Mouse (Mus musculus) small intestine, adult 2 months (tissue): ENCODE results near the gene Faah. TPM values are rescaled to one million over a fixed set of nuclear protein-coding genes. Genes with fewer than 3 reads are reported as not detected.

Source experiments
- H3K27ac ChIP-seq: fragments of 200-500 bp; 2 replicates; pipeline ENCODE4 v1.5.1; 2012; ENCODE audit warnings: low read depth, low read length, control low read depth, inconsistent platforms; ENCODE audit not compliant: insufficient read depth
- H3K27me3 ChIP-seq: fragments of 200-500 bp; 2 replicates; pipeline ENCODE4 v1.6.1; 2012; ENCODE audit warnings: mild to moderate bottlenecking, moderate library complexity, low read length, inconsistent platforms; ENCODE audit not compliant: control insufficient read depth, insufficient read depth
- H3K36me3 ChIP-seq: fragments of 200-500 bp; 2 replicates; pipeline ENCODE4 v1.6.1; 2012; ENCODE audit warnings: mild to moderate bottlenecking, low read length, control low read depth, inconsistent platforms; ENCODE audit not compliant: control insufficient read depth, insufficient read depth
- H3K4me1 ChIP-seq: fragments of 200-500 bp; 2 replicates; pipeline ENCODE4 v1.6.1; 2012; ENCODE audit warnings: low read length, inconsistent platforms, mixed read lengths; ENCODE audit not compliant: control insufficient read depth, insufficient read depth, insufficient read length
- H3K4me3 ChIP-seq: fragments of 200-500 bp; 2 replicates; pipeline ENCODE4 v1.5.1; 2012; ENCODE audit warnings: low read depth, mild to moderate bottlenecking, control low read depth, inconsistent platforms, low read length, moderate library complexity
- CTCF ChIP-seq: fragments of 200-500 bp; IDR thresholded peaks from 2 replicates; pipeline ENCODE4 v1.5.1; 2012; ENCODE audit warnings: low read depth, mild to moderate bottlenecking, control low read depth, inconsistent platforms, low read length, moderate library complexity, mixed read lengths; ENCODE audit not compliant: insufficient replicate concordance, insufficient read length; ENCODE audit errors: extremely low read depth
- POLR2A ChIP-seq: fragments of 200-500 bp; IDR thresholded peaks from 2 replicates; pipeline ENCODE4 v1.6.1; 2012; ENCODE audit warnings: low read depth, mild to moderate bottlenecking, control low read depth, inconsistent platforms, low read length, moderate library complexity
- WGBS: fragments of 180-500 bp; shearing (Covaris S2); methylation state at CpG from one replicate; pipeline ENCODE4 v1.1.7; 2018; 5-methylcytosine and 5-hydroxymethylcytosine counted together
- polyA plus RNA-seq: library from polyadenylated mRNA; depleted of rRNA; stranded (reverse); fragments of >200 nt; gene quantifications from 2 replicates; pipeline ENCODE4 v1.2.3, GENCODE M21; 2012

Faah gene
- polyA plus RNA-seq, 1 experiment: 89.2 TPM

DNA sequence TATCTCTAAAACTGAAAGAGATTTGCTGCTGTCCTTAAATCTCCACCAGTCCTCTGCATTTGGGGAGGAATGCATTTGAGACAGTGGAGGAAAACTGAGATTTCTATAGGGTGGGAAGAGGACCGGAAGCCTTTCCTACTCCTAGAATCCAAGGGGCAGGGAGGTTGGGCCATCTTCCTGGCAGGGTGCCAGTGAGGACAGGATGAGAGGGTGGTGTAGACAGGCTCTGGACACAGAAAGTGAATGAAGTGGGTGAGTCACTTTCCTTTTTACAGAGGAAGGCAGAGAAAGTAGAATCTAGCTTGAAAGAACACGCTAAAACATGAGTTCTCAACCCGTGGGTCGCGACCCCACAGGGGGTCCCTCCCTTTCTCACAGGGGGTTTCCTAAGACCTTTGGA is 53.3 kb downstream of the Faah start:
- no peaks in the 10 kb centered on the region for H3K36me3 ChIP-seq
- no peak overlapping the region for H3K4me3 ChIP-seq
- H3K4me1 ChIP-seq: no peaks in the 10 kb centered on the region; the same call in 1 of the 2 replicates
- H3K27me3 ChIP-seq: peaks cover 40% of the 10 kb centered on the region
- WGBS: 29% methylated on average over 5 of the region's 5 CpGs
- H3K27ac ChIP-seq: no peak overlapping the region
- TF ChIP-seq POLR2A (no peak), CTCF (no peak)

DNA sequence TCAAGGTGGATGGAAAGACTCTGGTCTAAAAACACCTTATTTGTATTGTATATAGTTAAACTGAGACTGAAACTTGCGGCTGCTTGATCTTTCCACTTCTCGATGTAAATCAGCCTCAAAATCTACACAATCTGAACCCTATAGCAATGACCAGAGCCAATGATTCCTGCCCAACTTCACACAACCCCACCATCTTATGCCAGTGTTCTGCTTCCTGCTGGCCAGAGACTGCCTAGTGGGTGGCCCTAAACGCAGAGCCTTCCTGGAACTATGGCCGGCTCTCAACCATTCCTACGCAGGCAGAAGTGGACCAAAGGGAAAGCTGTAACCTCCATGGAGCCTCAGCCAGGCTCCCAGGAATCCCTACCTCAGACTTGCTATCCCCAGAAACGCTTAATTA is 54.0 kb downstream of the Faah start:
- WGBS: 56% methylated on average over 6 of the region's 6 CpGs
- Histone ChIP-seq H3K27me3 (peaks cover 39% of the 10 kb centered on the region), H3K4me1 (no peaks in the 10 kb centered on the region; the same call in 1 of the 2 replicates), H3K36me3 (no peaks in the 10 kb centered on the region), H3K27ac (no peak overlapping the region), H3K4me3 (no peak overlapping the region)
- TF ChIP-seq POLR2A (no peak), CTCF (no peak)

- under 1% methylated on average over 79 of the region's 79 CpGs for WGBS
- Histone ChIP-seq H3K27me3 (peaks cover 39% of the 10 kb centered on the region), H3K4me1 (no peaks in the 10 kb centered on the region; the same call in 1 of the 2 replicates), H3K27ac (no peak overlapping the region), H3K4me3 (peak overlapping the region; percentile 57), H3K36me3 (no peaks in the 10 kb centered on the region)
- TF ChIP-seq CTCF: no peak
- no peak for TF ChIP-seq POLR2A
Observed at GRCm38 (mm10) chr4:115962671-115963412, 54.9 kb downstream of the Faah start.

DNA sequence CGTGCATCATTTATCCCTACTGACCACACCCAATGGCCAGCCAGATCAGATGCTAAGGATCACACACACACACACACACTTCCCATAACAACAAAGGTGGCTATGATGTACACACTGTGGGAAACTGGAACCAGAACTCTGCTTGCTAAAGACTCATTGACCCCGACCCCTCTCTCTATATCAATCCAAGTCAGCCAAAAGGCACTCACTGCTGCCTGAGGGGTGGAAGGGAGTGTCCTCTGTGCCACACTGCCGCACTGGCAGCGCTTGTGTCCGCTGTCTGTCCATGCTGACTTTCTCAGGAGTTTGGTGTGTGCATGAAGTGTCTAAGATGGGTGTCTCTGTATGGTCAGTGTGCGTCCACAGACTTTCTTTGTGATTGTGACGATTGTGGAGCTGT is 55.7 kb downstream of the Faah start:
- Histone ChIP-seq H3K4me1 (no peaks in the 10 kb centered on the region; the same call in 1 of the 2 replicates), H3K27ac (no peak overlapping the region), H3K4me3 (no peak overlapping the region), H3K27me3 (peaks cover 39% of the 10 kb centered on the region), H3K36me3 (no peaks in the 10 kb centered on the region)
- WGBS: 21% methylated on average over 7 of the region's 7 CpGs
- no peak for TF ChIP-seq POLR2A
- TF ChIP-seq CTCF: no peak

DNA sequence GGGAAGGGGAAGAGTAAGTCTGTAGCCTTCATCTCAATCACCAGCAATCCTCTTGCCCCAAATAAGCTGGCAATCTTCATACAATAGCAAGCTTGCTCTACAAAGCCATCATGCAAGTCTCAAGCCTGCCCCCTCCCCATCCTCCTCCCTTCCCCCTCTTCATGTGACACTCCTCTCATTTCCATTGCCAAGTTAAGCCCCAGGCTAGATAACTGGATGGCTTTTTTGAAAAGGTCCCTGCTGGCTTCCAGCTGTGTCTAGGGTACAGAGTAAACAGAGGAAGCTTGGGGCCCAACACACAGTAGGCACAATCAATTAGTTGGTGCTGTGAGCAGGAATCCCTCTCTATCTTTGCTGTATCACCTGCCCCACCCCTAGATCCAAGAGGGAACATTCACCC is 58.2 kb downstream of the Faah start:
- no peak overlapping the region for H3K27ac ChIP-seq
- TF ChIP-seq CTCF (no peak), POLR2A (no peak)
- no peak overlapping the region for H3K4me3 ChIP-seq
- H3K27me3 ChIP-seq: peaks cover 48% of the 10 kb centered on the region
- no peaks in the 10 kb centered on the region; the same call in 1 of the 2 replicates for H3K4me1 ChIP-seq
- no peaks in the 10 kb centered on the region for H3K36me3 ChIP-seq

GRCm38 (mm10) chr4:115955494-115955775 is 62.3 kb downstream of the Faah start:
- Histone ChIP-seq H3K4me1 (no peaks in the 10 kb centered on the region), H3K27me3 (peaks cover 33% of the 10 kb centered on the region), H3K36me3 (no peaks in the 10 kb centered on the region), H3K4me3 (no peak overlapping the region), H3K27ac (no peak overlapping the region)
- no peak for TF ChIP-seq POLR2A
- WGBS: 17% methylated on average over 3 of the region's 3 CpGs

DNA sequence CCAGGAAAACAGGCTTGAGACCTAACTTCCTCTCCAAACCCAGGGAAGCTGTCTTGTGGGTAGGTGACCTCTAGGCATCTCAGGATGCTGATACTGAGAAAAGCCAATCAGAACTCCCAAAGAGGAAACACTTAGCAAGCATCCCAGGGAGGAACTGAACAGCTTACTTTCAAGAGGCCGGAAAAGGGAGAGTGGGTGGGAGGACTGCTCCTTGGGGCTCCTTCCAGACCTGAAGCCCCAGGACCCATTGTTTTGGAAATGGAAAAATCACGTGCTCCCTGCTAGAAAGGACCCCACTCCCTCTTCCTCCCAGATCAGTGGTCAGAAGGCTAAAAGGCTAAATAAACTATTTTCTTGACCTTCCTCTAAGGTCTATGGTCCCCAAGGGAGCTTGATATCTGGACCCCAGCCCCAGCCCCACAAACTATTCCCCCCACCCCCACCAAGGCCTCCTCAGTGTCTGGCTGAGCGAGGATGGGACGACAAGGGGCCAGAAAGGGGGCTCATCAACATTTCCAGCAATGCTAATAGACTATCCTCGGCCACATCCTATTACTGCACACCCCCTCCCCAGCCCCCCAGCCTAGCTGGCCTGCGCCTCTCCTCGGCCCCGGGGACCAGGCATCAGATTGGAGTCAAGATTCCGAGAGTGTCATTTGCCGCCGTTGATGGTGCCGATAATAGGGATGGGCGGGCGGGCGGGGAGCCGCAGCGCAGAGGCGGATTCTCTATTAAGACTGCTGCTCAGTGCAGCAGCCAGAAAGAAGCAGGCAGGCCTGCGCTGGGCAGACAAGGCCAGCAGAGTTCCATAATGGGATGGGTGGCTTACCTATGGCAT is 62.9 kb downstream of the Faah start:
- peaks cover 37% of the 10 kb centered on the region for H3K27me3 ChIP-seq
- no peaks in the 10 kb centered on the region for H3K36me3 ChIP-seq
- H3K4me3 ChIP-seq: no peak overlapping the region
- WGBS: 8% methylated on average over 19 of the region's 19 CpGs
- no peaks in the 10 kb centered on the region for H3K4me1 ChIP-seq
- TF ChIP-seq POLR2A (no peak), CTCF (no peak)
- H3K27ac ChIP-seq: no peak overlapping the region

- 38% methylated on average over 5 of the region's 5 CpGs for WGBS
- TF ChIP-seq CTCF (no peak), POLR2A (no peak)
- H3K27me3 ChIP-seq: peaks cover 37% of the 10 kb centered on the region
Observed at GRCm38 (mm10) chr4:115953559-115953958, 64.2 kb downstream of the Faah start.

More at GRCm38 (mm10) chr4:115953559-115953958, 64.2 kb downstream of the Faah start:
- no peaks in the 10 kb centered on the region for H3K4me1 ChIP-seq
- H3K4me3 ChIP-seq: no peak overlapping the region
- H3K27ac ChIP-seq: no peak overlapping the region
- H3K36me3 ChIP-seq: no peaks in the 10 kb centered on the region
